Mouse (Mus musculus) midbrain, embryonic 11.5 days (tissue): ENCODE data around the gene Osmr. TPM values are rescaled to one million over a fixed set of nuclear protein-coding genes. Genes with fewer than 3 reads are reported as not detected.

Experiments used
- ATAC-seq: fragments of 200-750 bp; cut with Nextera tagmentation; 2 replicates; pipeline ENCODE4 v1.8.0; 2017; ENCODE audit warnings: moderate TSS enrichment, moderate library complexity; ENCODE audit not compliant: low FRiP score
- DNase-seq: peaks from one replicate; pipeline ENCODE4 v3.0.0; 2015; ENCODE audit warnings: low spot score; ENCODE audit errors: missing footprints
- H3K27ac ChIP-seq: fragments of 300-500 bp; sonication (generic); 2 replicates; pipeline ENCODE4 v1.5.1; 2014; ENCODE audit warnings: low read depth, low read length
- H3K27me3 ChIP-seq: fragments of 300-500 bp; sonication (generic); 2 replicates; pipeline ENCODE4 v1.6.1; 2014; ENCODE audit warnings: mild to moderate bottlenecking, low read length, moderate library complexity, mixed read lengths; ENCODE audit not compliant: control insufficient read depth, insufficient read depth
- H3K36me3 ChIP-seq: fragments of 300-500 bp; sonication (generic); 2 replicates; pipeline ENCODE4 v1.6.1; 2014; ENCODE audit warnings: mild to moderate bottlenecking, low read length, moderate library complexity, mixed read lengths; ENCODE audit not compliant: control insufficient read depth, insufficient read depth
- H3K4me1 ChIP-seq: fragments of 300-500 bp; sonication (generic); 2 replicates; pipeline ENCODE4 v1.6.1; 2014; ENCODE audit warnings: low read length; ENCODE audit not compliant: control insufficient read depth, insufficient read depth
- H3K4me2 ChIP-seq: fragments of 300-500 bp; sonication (generic); 2 replicates; pipeline ENCODE4 v1.6.1; 2014; ENCODE audit warnings: mild to moderate bottlenecking, moderate library complexity
- H3K4me3 ChIP-seq: fragments of 300-500 bp; sonication (generic); 2 replicates; pipeline ENCODE4 v1.5.1; 2014; ENCODE audit warnings: low read depth, low read length
- H3K9ac ChIP-seq: fragments of 300-500 bp; sonication (generic); 2 replicates; pipeline ENCODE4 v1.6.1; 2014; ENCODE audit warnings: low read length
- H3K9me3 ChIP-seq: fragments of 300-500 bp; sonication (generic); 2 replicates; pipeline ENCODE4 v1.6.1; 2016; ENCODE audit warnings: low read length; ENCODE audit not compliant: control insufficient read depth
- WGBS: fragments of 180-500 bp; shearing (Covaris S2); extraction: QIAGEN DNeasy Blood & Tissue Kit; methylation state at CpG from one replicate; pipeline ENCODE4 v1.1.7; 2014; 5-methylcytosine and 5-hydroxymethylcytosine counted together
- polyA plus RNA-seq: library from polyadenylated mRNA; unstranded; fragments of >200 nt; fragmentation: Nextera tagmentation; extraction: Ambion mirVana; gene quantifications from 2 replicates; pipeline ENCODE4 v1.2.1, GENCODE M21; 2014

The Osmr gene
- polyA plus RNA-seq, 1 experiment from 2014 or later, result 0.96 TPM

DNA sequence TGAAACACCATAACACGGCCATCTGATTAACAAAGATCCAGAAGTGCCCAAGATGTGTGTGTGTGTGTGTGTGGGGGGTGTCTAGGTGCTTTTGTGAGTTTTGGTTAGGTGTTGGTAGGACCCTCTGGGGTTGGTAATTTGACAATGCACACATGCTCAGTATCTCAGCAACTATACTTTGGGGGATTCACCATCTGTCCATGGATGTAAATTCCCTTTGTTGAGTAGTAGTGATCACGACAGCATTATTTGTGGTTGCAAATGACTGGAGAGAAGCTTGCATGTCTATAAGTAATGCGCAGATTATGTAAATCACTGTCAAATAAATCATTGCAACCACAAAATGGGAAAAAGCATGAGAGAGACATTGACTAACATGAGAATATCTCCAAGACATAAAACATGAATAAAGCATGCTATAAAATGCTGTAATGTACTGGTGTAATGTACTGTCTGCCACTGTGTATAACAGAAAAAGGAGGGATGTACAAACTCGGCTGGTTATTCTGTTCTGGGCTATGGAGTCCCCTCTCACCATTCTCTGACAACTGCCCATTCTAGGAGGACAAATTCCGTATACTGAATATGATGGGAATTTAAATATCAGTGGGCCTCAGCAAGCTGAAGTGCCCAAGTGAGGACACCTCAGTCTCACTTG is 27.3 kb upstream of the Osmr start:
- DNase-seq (no peak), ATAC-seq (no peak)
- no peaks in the 10 kb centered on the region for H3K27me3 ChIP-seq
- no peaks in the 10 kb centered on the region for H3K36me3 ChIP-seq
- H3K4me3 ChIP-seq, result no peak overlapping the region
- no peaks in the 10 kb centered on the region for H3K9me3 ChIP-seq
- H3K9ac ChIP-seq, result no peak overlapping the region
- WGBS, result 77% methylated on average over 5 of the region's 5 CpGs
- no peaks in the 10 kb centered on the region for H3K4me1 ChIP-seq
- no peak overlapping the region for H3K27ac ChIP-seq
- no peak overlapping the region for H3K4me2 ChIP-seq

DNA sequence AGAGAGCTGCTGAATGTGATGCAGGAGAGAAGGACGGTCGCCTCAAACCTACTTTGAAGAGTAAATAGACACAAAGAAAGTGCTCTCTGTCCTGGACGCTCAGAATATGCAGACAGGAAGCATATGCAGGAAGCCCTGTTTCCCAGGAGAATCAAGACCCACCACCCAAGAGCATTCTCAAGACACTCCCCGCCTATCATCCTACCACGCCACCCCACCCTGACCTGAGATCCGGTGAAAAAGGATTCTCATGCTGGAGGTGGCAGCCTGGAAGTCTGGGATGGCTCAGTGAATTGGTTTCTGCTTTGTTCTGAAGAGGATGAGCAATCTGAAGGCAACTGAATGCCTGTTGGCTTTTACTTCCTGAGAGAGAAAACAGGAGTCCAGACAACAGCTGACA is 26.5 kb upstream of the Osmr start:
- no peak for ATAC-seq
- Histone ChIP-seq H3K4me2 (no peak overlapping the region), H3K27ac (no peak overlapping the region), H3K4me1 (no peaks in the 10 kb centered on the region), H3K27me3 (no peaks in the 10 kb centered on the region), H3K9ac (no peak overlapping the region), H3K9me3 (no peaks in the 10 kb centered on the region), H3K4me3 (no peak overlapping the region), H3K36me3 (no peaks in the 10 kb centered on the region)
- 87% methylated on average over 6 of the region's 6 CpGs for WGBS
- no peak for DNase-seq

DNA sequence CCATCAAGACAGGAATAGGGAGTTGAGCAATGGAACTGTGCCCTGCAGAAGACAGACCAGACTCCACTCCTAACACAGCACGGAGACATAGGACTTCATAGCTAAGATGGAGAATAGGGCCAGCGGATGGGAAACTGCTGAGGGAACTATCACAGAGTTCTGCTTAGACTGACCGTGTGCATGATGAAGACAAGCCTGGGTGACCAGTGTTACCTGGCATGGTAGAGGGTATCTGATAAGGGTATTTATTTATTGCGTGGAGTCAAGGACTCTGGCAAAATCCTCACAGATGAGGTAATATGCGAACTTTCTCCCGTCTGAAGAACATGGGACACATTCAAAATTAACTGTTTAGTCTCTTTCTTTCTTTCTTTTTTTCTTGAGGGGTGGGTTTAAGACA is 9.5 kb upstream of the Osmr start:
- no peak for DNase-seq
- Histone ChIP-seq H3K4me2 (no peak overlapping the region), H3K27ac (no peak overlapping the region), H3K27me3 (no peaks in the 10 kb centered on the region), H3K9me3 (no peaks in the 10 kb centered on the region), H3K36me3 (no peaks in the 10 kb centered on the region), H3K4me3 (no peak overlapping the region), H3K9ac (no peak overlapping the region), H3K4me1 (no peaks in the 10 kb centered on the region)
- ATAC-seq, result no peak
- 86% methylated on average over 6 of the region's 6 CpGs for WGBS

DNA sequence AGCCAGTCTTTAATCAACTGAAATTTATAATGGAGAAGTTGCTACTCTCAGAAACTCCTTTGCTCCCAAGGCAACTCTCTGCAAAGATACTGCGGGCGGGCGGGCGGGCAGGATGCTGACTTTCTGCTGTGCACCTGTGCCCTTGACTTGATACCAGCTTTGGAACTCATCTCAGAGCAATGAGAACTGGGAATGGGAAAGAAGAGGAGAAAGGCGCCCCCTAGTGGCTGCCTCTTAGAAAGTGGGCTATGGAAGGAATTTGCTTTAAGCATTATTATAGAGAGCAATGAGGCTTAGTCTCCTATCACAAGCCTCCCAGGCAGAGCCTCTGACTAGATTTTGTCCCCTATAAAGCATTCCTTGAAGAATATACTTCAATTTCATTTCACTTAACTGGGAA is 9.0 kb upstream of the Osmr start:
- 48% methylated on average over 5 of the region's 5 CpGs for WGBS
- no peak overlapping the region for H3K4me3 ChIP-seq
- H3K27ac ChIP-seq, result no peak overlapping the region
- H3K36me3 ChIP-seq, result no peaks in the 10 kb centered on the region
- DNase-seq, result peak; percentile 95
- H3K9me3 ChIP-seq, result no peaks in the 10 kb centered on the region
- no peaks in the 10 kb centered on the region for H3K27me3 ChIP-seq
- H3K9ac ChIP-seq, result no peak overlapping the region
- no peak; the same call in 1 of the 2 replicates for ATAC-seq
- no peak overlapping the region for H3K4me2 ChIP-seq
- no peaks in the 10 kb centered on the region for H3K4me1 ChIP-seq

DNA sequence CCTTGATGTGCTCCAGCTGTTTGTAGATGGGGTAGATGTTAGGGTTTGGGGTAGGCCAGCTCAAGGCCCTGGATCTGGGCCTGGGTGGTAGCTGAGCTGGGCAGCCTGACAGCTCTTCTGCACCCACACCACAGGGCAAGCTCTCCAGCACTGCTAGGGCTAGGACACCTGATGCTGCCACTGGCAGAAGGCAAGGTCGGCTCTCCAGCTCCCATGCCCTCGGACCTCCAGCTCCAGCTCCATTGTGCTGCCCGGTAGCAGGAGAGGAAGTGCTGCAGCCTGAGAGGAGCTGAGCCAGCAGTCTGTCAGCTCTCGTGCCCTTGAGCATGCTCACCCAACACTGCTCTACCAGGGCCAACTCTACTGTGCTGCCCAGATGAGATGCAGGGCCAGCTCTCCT is 8.3 kb upstream of the Osmr start:
- DNase-seq, result no peak
- H3K27ac ChIP-seq, result no peak overlapping the region
- H3K27me3 ChIP-seq, result no peaks in the 10 kb centered on the region
- H3K4me2 ChIP-seq, result no peak overlapping the region
- H3K4me3 ChIP-seq, result no peak overlapping the region
- ATAC-seq, result no peak
- no peaks in the 10 kb centered on the region for H3K4me1 ChIP-seq
- no peaks in the 10 kb centered on the region for H3K9me3 ChIP-seq
- H3K9ac ChIP-seq, result no peak overlapping the region
- 86% methylated on average over 4 of the region's 4 CpGs for WGBS
- no peaks in the 10 kb centered on the region for H3K36me3 ChIP-seq

DNA sequence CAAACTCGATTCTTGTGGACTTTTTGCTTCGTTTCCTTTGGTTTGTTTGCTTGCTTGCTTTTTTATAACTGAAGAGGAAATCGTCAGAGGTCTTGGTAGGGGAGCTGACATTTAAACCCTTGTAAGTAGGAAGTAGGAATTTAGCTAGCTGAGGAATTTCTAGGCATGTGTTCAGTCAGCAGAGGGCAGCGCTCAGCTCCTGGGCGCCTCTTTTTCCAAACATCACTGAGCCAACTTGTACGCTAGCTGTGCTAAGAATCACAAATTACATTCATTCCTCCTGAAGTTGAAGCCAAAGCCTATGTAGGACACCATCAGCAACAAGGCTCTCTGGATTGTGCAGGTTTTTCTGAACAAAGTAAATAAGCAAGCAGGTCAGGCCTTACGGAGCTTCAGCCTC is 7.4 kb upstream of the Osmr start:
- ATAC-seq (no peak), DNase-seq (no peak)
- 42% methylated on average over 7 of the region's 7 CpGs for WGBS
- Histone ChIP-seq H3K36me3 (no peaks in the 10 kb centered on the region), H3K27ac (no peak overlapping the region), H3K9ac (no peak overlapping the region), H3K27me3 (no peaks in the 10 kb centered on the region), H3K4me2 (no peak overlapping the region), H3K4me1 (no peaks in the 10 kb centered on the region), H3K9me3 (no peaks in the 10 kb centered on the region), H3K4me3 (no peak overlapping the region)

DNA sequence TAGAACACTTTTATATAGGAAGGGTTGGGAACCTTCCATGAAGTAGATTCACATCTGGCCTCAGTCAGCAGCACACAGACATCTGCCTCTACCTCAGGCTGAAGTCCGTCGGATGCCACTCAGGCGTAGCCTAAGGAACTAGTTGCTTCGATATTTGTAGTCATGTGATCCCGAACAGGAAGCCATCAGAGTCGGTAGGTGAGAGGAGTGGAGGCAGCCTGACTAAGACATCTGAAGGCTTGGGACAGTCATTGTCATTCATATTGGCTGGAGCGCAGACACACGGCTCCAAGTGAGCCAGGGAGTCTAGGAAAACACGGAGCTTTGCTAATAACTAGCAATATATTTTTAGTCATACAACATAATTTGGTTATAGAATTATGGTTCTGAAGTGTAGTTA is 6.4 kb upstream of the Osmr start:
- ATAC-seq (no peak), DNase-seq (no peak)
- no peaks in the 10 kb centered on the region for H3K36me3 ChIP-seq
- H3K9me3 ChIP-seq, result no peaks in the 10 kb centered on the region
- no peaks in the 10 kb centered on the region for H3K27me3 ChIP-seq
- H3K4me3 ChIP-seq, result no peak overlapping the region
- H3K4me1 ChIP-seq, result no peaks in the 10 kb centered on the region
- H3K4me2 ChIP-seq, result no peak overlapping the region
- H3K9ac ChIP-seq, result no peak overlapping the region
- WGBS, result 86% methylated on average over 9 of the region's 9 CpGs
- H3K27ac ChIP-seq, result no peak overlapping the region

DNA sequence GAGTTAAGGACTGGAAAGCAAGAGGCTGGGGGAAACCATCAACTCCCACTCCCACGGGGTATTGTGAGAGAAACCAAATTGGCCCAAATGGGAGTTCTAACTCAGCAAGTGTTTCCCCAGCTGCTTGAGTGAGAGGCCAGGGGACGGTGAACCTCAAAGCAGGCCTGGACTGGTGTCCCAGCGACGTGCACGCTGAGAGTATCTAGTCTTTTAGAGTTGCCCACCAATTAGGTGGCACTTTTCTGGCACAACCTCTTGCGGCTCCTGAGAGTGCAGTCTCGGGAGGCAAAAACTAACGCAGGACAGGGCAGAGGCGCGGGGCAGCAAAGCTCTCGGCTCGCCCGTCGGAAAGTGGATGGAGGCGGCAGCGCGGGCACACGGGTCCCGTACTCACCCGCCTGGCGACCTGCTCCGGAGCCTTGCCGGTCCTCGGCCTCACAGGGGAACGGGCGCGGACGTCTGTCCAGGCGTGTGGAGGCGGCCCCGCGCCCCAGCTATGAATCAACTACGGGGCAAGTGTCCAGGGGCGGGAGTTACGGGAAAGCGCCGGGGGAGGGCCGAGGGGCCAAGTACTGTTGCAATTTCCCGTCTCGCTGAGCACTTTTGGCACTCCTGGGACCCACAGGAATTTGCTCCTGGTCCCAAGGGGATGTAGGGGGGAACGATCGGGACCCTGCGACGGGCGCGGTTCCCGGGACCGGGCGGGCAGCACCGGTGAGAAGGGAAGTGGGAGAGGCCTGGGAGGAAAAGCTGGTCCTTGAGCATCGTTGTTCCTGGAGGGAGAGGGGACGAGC is 765 bp downstream of the Osmr start:
- H3K36me3 ChIP-seq, result no peaks in the 10 kb centered on the region
- DNase-seq (peak; percentile 92), ATAC-seq (peak; percentile 46)
- no peaks in the 10 kb centered on the region for H3K9me3 ChIP-seq
- H3K4me3 ChIP-seq, result peak overlapping the region; percentile 33
- H3K4me1 ChIP-seq, result peaks cover 6% of the 10 kb centered on the region
- WGBS, result 2% methylated on average over 52 of the region's 52 CpGs
- no peak overlapping the region for H3K27ac ChIP-seq
- peaks cover 17% of the 10 kb centered on the region for H3K27me3 ChIP-seq
- peak overlapping the region; percentile 17; the same call in 1 of the 2 replicates for H3K9ac ChIP-seq
- peak overlapping the region; percentile 62 for H3K4me2 ChIP-seq

DNA sequence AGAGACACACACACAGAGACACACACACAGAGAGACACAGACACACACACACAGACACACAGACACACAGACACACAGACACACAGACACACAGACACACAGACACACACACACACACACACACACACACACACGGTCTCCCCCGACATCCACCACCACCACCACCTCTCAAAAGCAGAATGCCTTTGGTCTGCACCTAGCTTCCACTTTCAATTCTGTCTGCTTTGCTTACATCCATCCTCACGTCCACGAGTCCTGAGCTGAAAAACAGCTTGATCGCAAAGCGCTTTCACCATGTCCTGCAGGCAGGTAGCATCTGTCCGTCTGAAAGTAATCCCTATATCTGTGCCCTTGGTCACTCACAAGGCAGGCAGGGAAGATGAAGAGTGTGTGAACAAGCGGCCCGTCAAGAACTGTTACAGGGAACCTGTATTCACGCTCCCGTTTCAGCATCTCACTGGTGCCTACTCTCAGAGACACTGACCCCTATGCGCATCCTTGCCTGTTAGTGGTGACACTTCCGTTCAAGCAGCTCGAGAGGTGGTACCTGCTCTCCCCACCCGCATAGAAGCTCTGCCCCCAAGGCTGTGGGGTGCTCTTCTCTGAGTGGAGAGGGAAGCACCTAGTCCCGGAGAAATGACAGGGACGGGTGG is 1.5 kb downstream of the Osmr start:
- 36% methylated on average over 17 of the region's 17 CpGs for WGBS
- Histone ChIP-seq H3K9ac (no peak overlapping the region), H3K9me3 (no peaks in the 10 kb centered on the region), H3K4me2 (peak overlapping the region; percentile 62; the same call in 1 of the 2 replicates), H3K27ac (no peak overlapping the region), H3K4me3 (no peak overlapping the region; the same call in 1 of the 2 replicates), H3K36me3 (no peaks in the 10 kb centered on the region), H3K27me3 (peaks cover 17% of the 10 kb centered on the region), H3K4me1 (peaks cover 6% of the 10 kb centered on the region)
- DNase-seq (peak; percentile 93), ATAC-seq (peak; percentile 14; the same call in 1 of the 2 replicates)
